Mouse (Mus musculus) forebrain, embryonic 10.5 days (tissue): ENCODE measurements around the gene Parva. TPM values are rescaled to one million over a fixed set of nuclear protein-coding genes. Genes with fewer than 3 reads are reported as not detected.
A peak's percentile ranks its signal among the peaks of the same experiment; 100 is the strongest.

Experiments used
- DNase-seq: peaks from one replicate; pipeline ENCODE4 v3.0.0-alpha.2; 2017; ENCODE audit warnings: low spot score; ENCODE audit errors: extremely low spot score
- H3K27ac ChIP-seq: fragments of 300-500 bp; sonication (generic); 2 replicates; pipeline ENCODE4 v1.5.1; 2016; ENCODE audit warnings: mild to moderate bottlenecking
- H3K27me3 ChIP-seq: fragments of 300-500 bp; sonication (generic); 2 replicates; pipeline ENCODE4 v1.6.1; 2016; ENCODE audit warnings: mild to moderate bottlenecking; ENCODE audit not compliant: poor library complexity, severe bottlenecking
- H3K36me3 ChIP-seq: fragments of 300-500 bp; sonication (generic); replicated peaks from 2 replicates; pipeline ENCODE4 v1.6.1; 2016; ENCODE audit warnings: mild to moderate bottlenecking, moderate library complexity
- H3K4me1 ChIP-seq: fragments of 300-500 bp; sonication (generic); 2 replicates; pipeline ENCODE4 v1.6.1; 2016
- H3K4me3 ChIP-seq: fragments of 300-500 bp; sonication (generic); 2 replicates; pipeline ENCODE4 v1.5.1; 2016; ENCODE audit warnings: mild to moderate bottlenecking, moderate library complexity
- H3K9me3 ChIP-seq: fragments of 300-500 bp; sonication (generic); 2 replicates; pipeline ENCODE4 v1.6.1; 2016; ENCODE audit warnings: mild to moderate bottlenecking, moderate library complexity
- WGBS: fragments of 180-500 bp; shearing (Covaris S2); methylation state at CpG from one replicate; pipeline ENCODE4 v1.1.7; 2016; 5-methylcytosine and 5-hydroxymethylcytosine counted together
- polyA plus RNA-seq: library from polyadenylated mRNA; unstranded; fragments of >200 nt; fragmentation: Nextera tagmentation; extraction: Ambion mirVana; gene quantifications from 2 replicates; pipeline ENCODE4 v1.2.1, GENCODE M21; 2016

The Parva gene
- polyA plus RNA-seq, 1 experiment from 2014 or later = 51.6 TPM

GRCm38 (mm10) chr7:112490825-112491224 is 63.5 kb downstream of the Parva start:
- no peaks in the 10 kb centered on the region for H3K9me3 ChIP-seq
- DNase-seq = no peak
- H3K27ac ChIP-seq = no peak overlapping the region
- no peaks in the 10 kb centered on the region for H3K36me3 ChIP-seq
- WGBS = 72% methylated on average over 2 of the region's 2 CpGs
- H3K4me1 ChIP-seq = peaks cover 39% of the 10 kb centered on the region
- no peak overlapping the region for H3K4me3 ChIP-seq
- no peaks in the 10 kb centered on the region for H3K27me3 ChIP-seq

DNA sequence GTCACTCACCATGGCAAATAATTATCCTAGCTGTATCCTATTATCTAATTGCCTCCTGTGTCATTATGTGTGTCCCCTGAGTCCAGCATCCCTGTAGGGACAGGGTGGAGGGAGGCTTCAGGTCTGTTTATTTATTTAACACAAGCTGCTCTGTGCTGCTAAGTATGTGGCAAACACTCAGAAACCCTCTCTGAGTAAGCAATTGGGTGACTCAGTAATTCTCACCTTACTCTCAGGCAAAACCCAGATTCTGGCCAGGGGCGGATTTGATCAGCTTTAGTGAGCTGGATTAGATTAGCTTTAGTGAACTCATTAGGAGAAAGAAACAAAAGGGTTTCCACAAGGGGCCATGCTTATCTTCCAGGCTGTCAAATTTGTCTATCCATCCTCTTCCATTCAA is 64.4 kb downstream of the Parva start:
- H3K36me3 ChIP-seq = no peaks in the 10 kb centered on the region
- no peak overlapping the region for H3K4me3 ChIP-seq
- no peaks in the 10 kb centered on the region for H3K27me3 ChIP-seq
- 21% methylated on average over 1 of the region's 1 CpGs for WGBS
- no peaks in the 10 kb centered on the region for H3K9me3 ChIP-seq
- peaks cover 45% of the 10 kb centered on the region for H3K4me1 ChIP-seq
- DNase-seq = no peak
- H3K27ac ChIP-seq = no peak overlapping the region

DNA sequence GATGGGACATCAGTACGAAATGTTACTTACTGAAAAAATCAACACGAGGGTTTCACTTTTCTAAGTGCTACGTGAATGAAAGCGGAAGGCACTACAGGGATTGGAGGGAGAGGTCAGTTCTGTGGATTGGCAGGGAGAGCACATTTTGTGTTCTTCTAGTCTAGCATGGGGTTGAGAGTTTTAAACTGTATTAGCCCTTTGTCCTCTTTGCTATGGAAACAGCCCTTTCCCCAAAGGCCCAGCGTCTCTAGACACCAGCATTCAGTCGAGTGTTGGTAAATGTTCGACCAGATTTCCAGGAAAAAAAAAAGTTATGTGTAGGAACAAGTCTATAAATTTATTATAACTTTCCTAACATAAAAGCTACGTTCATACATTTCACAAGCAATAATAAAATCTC is 68.6 kb downstream of the Parva start:
- Histone ChIP-seq H3K4me1 (peaks cover 54% of the 10 kb centered on the region), H3K27ac (no peak overlapping the region), H3K36me3 (no peaks in the 10 kb centered on the region), H3K4me3 (no peak overlapping the region), H3K27me3 (no peaks in the 10 kb centered on the region), H3K9me3 (no peaks in the 10 kb centered on the region)
- 86% methylated on average over 8 of the region's 8 CpGs for WGBS
- no peak for DNase-seq

DNA sequence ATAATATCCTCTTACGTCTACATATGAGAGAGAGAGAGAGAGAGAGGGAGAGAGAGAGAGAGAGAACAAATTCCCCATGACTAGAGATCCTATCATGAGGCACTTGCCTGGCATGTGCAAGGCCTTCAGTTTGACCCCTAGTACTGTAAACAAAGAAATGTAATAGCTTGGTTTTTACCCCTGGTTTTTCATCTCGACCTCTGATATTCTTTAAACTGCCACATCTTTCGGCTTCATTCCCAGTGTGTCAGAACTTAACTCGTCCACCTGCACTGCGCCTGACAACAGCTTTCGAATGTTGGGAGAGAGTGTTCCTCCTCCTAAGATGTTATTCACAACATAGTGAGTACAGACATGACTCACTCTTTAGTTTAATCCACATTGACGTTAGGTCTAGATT is 69.6 kb downstream of the Parva start:
- WGBS = 84% methylated on average over 7 of the region's 7 CpGs
- Histone ChIP-seq H3K9me3 (no peaks in the 10 kb centered on the region), H3K4me1 (peaks cover 52% of the 10 kb centered on the region), H3K4me3 (no peak overlapping the region), H3K36me3 (no peaks in the 10 kb centered on the region), H3K27me3 (no peaks in the 10 kb centered on the region), H3K27ac (no peak overlapping the region)
- DNase-seq = no peak

DNA sequence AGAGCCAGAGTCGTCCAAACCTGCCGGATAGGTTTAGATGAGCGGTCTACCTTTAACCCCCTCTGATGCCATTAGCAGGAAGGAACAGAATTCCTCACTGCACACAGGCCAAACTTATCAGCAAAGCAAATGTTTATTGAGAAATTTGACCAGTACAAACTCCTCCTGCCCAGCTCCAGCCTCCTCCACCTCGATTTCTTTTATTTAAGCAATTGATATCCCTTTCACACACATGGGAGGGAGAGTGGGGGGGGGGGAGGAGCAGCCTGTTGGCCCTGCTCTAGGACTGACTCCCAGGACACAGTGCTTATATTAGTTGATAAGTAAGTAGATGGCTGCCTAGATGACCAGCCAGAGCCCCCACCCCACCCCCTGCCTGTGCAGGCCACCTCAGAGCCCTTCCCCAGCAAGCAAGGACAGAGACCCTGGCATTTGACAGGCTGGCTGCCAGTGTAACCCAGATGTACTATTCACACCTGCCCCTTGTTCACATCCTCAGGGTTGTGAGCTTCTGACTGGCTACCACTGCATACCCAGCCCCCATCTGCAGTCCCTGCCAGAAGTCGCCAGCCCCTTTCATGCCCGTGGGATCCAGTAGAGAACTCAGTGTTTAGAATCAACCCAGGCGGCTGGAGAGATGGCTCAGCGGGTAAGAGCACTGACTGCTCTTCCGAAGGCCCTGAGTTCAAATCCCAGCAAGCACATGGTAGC is 71.4 kb downstream of the Parva start:
- H3K36me3 ChIP-seq = no peaks in the 10 kb centered on the region
- peaks cover 69% of the 10 kb centered on the region for H3K4me1 ChIP-seq
- no peak overlapping the region for H3K4me3 ChIP-seq
- no peaks in the 10 kb centered on the region for H3K27me3 ChIP-seq
- 66% methylated on average over 9 of the region's 9 CpGs for WGBS
- H3K27ac ChIP-seq = peak overlapping the region; percentile 57; the same call in 1 of the 2 replicates
- no peaks in the 10 kb centered on the region for H3K9me3 ChIP-seq
- no peak for DNase-seq

DNA sequence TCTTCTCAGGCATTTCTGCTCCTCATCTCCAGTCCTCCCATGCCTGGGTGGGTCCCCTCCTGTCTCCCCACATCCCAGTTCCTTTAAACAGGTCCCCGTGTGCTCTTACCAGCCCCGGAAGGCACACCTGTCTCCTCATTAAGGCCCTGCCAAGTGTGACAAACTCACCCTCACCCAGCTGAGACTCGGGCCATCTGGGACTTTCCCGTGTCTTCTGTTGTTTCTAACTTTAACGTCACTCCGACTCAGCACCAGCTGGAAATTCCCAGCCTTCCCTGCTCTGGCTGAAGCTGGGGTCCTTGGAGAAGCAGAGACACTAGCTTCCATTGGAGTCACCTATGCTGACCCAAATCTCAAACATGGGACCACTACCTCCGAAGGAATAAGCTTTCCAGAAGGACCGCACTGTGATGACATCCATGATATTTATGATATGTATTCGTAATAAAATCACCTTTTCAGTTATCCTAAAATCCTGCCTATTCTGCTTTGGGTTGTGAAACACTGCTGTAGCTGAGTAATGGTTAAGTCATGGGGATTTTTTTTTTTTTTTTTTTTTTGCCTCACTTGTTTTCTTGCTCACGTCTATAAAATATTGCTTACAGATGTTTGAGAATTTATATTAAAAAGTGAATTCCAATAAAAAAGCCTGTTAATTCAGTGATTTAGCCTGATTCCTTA is 72.3 kb downstream of the Parva start:
- Histone ChIP-seq H3K27me3 (no peaks in the 10 kb centered on the region), H3K4me1 (peaks cover 64% of the 10 kb centered on the region), H3K36me3 (no peaks in the 10 kb centered on the region), H3K9me3 (no peaks in the 10 kb centered on the region), H3K27ac (no peak overlapping the region), H3K4me3 (no peak overlapping the region)
- DNase-seq = no peak
- WGBS = 82% methylated on average over 10 of the region's 10 CpGs

GRCm38 (mm10) chr7:112500134-112500490 is 72.8 kb downstream of the Parva start:
- H3K27me3 ChIP-seq = no peaks in the 10 kb centered on the region
- WGBS = 61% methylated on average over 7 of the region's 7 CpGs
- no peak overlapping the region for H3K4me3 ChIP-seq
- H3K27ac ChIP-seq = no peak overlapping the region
- no peaks in the 10 kb centered on the region for H3K36me3 ChIP-seq
- no peaks in the 10 kb centered on the region for H3K9me3 ChIP-seq
- no peak for DNase-seq
- H3K4me1 ChIP-seq = peaks cover 62% of the 10 kb centered on the region

DNA sequence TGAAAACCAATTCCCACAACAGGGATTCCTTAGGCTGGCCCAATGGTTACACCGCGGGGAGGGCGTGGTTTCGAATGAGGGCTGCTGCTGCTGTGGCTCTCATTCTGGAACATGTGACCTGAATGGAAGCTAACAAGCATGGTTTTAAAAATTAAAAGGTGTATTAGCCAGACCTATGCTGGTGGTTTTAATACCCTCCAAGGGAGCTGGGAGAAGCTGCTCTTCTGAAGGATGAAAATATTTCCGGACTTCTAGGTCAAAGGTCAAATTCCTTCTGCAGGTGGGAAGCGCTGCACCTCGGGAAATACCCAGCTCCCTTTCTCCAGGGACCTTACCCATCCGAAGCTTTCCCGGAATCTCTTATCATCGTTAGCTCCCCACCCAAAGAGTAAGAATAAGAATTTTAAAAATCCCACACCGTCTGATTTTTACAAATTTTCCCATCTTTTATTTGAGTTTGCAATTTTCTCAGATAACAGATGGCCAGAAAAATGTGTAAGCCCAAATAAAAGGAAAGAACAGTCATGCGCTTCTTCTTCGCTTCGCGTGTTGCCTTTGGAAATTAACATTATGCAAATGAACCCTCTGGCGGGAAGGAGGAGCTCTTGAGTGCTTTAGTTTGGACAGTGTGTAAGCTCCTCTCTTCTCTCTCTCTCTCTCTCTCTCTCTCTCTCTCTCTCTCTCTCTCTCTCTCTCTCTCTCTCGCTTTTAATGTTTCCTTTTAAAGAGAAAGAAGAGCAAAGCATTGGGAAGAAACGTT is 74.9 kb downstream of the Parva start:
- no peak overlapping the region for H3K4me3 ChIP-seq
- no peaks in the 10 kb centered on the region for H3K27me3 ChIP-seq
- H3K9me3 ChIP-seq = no peaks in the 10 kb centered on the region
- H3K27ac ChIP-seq = peak overlapping the region; percentile 79
- peaks cover 50% of the 10 kb centered on the region for H3K4me1 ChIP-seq
- no peaks in the 10 kb centered on the region for H3K36me3 ChIP-seq
- WGBS = 37% methylated on average over 18 of the region's 18 CpGs
- no peak for DNase-seq

DNA sequence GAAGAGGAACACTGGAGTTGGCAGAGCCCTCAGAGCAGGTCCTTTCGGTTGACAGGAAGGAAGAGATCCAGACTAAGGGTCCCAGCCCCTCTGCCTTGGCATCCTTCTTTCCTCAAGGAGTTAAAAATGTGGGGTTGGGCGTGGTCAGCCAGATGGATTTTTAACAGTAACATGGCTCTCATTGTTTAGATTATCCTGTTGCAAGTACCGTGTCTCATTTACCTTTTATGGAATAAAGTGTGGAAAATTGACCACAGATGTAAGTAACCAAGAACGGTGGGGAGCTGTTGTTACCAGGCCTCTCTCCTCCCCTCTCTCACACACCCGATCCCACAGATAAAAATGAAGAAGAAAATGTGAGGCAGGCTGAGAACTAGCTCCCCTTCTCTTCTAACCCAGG is 75.5 kb downstream of the Parva start:
- peak overlapping the region; percentile 79 for H3K27ac ChIP-seq
- WGBS = 58% methylated on average over 5 of the region's 5 CpGs
- H3K4me1 ChIP-seq = peaks cover 50% of the 10 kb centered on the region
- no peaks in the 10 kb centered on the region for H3K9me3 ChIP-seq
- no peak for DNase-seq
- H3K4me3 ChIP-seq = no peak overlapping the region
- H3K27me3 ChIP-seq = no peaks in the 10 kb centered on the region
- no peaks in the 10 kb centered on the region for H3K36me3 ChIP-seq

- no peak for DNase-seq
- no peak overlapping the region for H3K4me3 ChIP-seq
- peaks cover 54% of the 10 kb centered on the region for H3K4me1 ChIP-seq
- no peaks in the 10 kb centered on the region for H3K36me3 ChIP-seq
- peak overlapping the region; percentile 79 for H3K27ac ChIP-seq
- no peaks in the 10 kb centered on the region for H3K9me3 ChIP-seq
- no peaks in the 10 kb centered on the region for H3K27me3 ChIP-seq
- WGBS = 77% methylated on average over 6 of the region's 6 CpGs
Observed at GRCm38 (mm10) chr7:112503448-112503847, 76.1 kb downstream of the Parva start.

DNA sequence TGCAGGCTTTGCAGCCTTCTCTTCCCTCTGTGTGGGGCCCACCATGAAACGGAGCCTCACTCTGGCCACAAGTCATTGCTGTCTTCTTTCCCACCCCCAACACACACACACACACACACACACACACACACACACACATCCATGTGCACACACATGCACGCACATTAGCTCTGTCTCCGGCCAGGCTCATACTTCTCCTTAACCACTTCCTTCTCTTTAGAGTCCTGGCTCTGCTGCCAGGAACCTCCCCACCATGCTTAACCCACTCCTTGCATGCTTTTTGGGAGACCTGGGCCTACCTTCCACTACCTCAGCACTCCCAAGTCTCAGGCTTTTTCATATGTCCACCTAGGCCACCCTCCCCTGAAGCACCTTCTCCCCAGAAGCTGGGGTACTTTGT is 76.6 kb downstream of the Parva start:
- H3K9me3 ChIP-seq = no peaks in the 10 kb centered on the region
- 88% methylated on average over 3 of the region's 3 CpGs for WGBS
- H3K27me3 ChIP-seq = 0 out of 2 replicates have a peak, but pooled peaks cover 2% of the 10 kb centered on the region
- H3K27ac ChIP-seq = peak overlapping the region; percentile 79; the same call in 1 of the 2 replicates
- no peak overlapping the region for H3K4me3 ChIP-seq
- H3K36me3 ChIP-seq = no peaks in the 10 kb centered on the region
- no peak for DNase-seq
- peaks cover 54% of the 10 kb centered on the region for H3K4me1 ChIP-seq

GRCm38 (mm10) chr7:112509107-112509506 is 81.8 kb downstream of the Parva start:
- DNase-seq = no peak
- no peak overlapping the region for H3K4me3 ChIP-seq
- H3K27me3 ChIP-seq = 0 out of 2 replicates have a peak, but pooled peaks cover 5% of the 10 kb centered on the region
- H3K36me3 ChIP-seq = no peaks in the 10 kb centered on the region
- WGBS = 92% methylated on average over 8 of the region's 8 CpGs
- peak overlapping the region; percentile 57 for H3K27ac ChIP-seq
- peaks cover 50% of the 10 kb centered on the region for H3K4me1 ChIP-seq
- no peaks in the 10 kb centered on the region for H3K9me3 ChIP-seq
